Mouse (Mus musculus) myocyte (in vitro differentiated cells): ENCODE measurements around the gene Ugt1a8.

Source experiments
- CEBPB ChIP-seq: IDR thresholded peaks from 2 replicates; pipeline ENCODE4 v1.6.1; 2011; ENCODE audit warnings: mild to moderate bottlenecking, moderate library complexity; ENCODE audit not compliant: poor library complexity, insufficient read depth, severe bottlenecking
- E2F4 ChIP-seq: IDR thresholded peaks from one replicate; pipeline ENCODE4 v1.6.1; 2011; ENCODE audit warnings: mild to moderate bottlenecking, control low read depth, moderate library complexity; ENCODE audit not compliant: insufficient read depth
- POLR2A ChIP-seq: IDR thresholded peaks from one replicate; pipeline ENCODE4 v1.6.1; 2011; ENCODE audit warnings: low read depth, mild to moderate bottlenecking, control low read depth, moderate library complexity; ENCODE audit not compliant: insufficient read length
- TCF12 ChIP-seq: IDR thresholded peaks from one replicate; pipeline ENCODE4 v1.6.1; 2011; ENCODE audit warnings: mild to moderate bottlenecking, control low read depth; ENCODE audit not compliant: poor library complexity, insufficient read depth, severe bottlenecking

GRCm38 (mm10) chr1:88264869-88265240 lies 177.2 kb downstream of the Ugt1a8 start:
- no peak for TF ChIP-seq POLR2A
- no peak for TF ChIP-seq TCF12
- no peak for TF ChIP-seq CEBPB
- no peak for TF ChIP-seq E2F4
